Mouse (Mus musculus): ENCODE data around the gene Nr5a1. TPM values are rescaled to one million over a fixed set of nuclear protein-coding genes. Genes with fewer than 3 reads are reported as not detected.
A peak's percentile ranks its signal among the peaks of the same experiment; 100 is the strongest.

Gene Nr5a1
- total and polyA plus RNA-seq, 2 experiments from 2014 or later, result 0.45 to 1.3 TPM

DNA sequence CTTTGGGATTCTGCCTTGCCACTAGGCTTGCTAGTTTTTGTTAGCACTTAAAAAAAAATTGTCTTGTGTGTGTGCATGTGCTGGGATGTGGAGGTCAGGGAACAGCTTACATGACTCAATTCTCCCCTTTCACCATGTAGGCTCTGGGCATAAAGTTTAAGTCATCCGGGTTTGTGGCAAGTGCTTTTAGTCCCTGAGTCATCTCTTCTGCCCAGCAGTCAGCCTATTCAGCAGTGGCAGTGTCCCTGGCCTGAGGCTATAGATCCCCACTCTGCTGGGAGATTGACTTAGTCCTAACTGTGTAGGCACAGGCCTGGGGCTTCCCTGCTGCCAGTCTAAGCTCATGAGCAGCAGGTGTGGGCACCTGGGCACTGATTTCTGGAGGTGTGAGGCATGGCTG is 24.5 kb downstream of the Nr5a1 start:
- Histone ChIP-seq H3K27ac (ENCODE audit: low read depth, low read length) (no peak overlapping the region), H3K4me1 (ENCODE audit: insufficient read depth) (0 out of 2 replicates have a peak, but pooled peaks cover 5% of the 10 kb centered on the region), H3K9ac (no peak overlapping the region), H3K27me3 (ENCODE audit: insufficient read depth, low read length) (peaks cover 5% of the 10 kb centered on the region; the same call in 1 of the 2 replicates), H3K4me2 (ENCODE audit: low read depth) (no peak overlapping the region), H3K36me3 (ENCODE audit: insufficient read depth) (no peaks in the 10 kb centered on the region), H3K9me3 (ENCODE audit: low read length) (no peaks in the 10 kb centered on the region), H3K4me3 (ENCODE audit: low read depth, low read length) (no peak overlapping the region)
- TF ChIP-seq CTCF (IDR thresholded peaks at IDR 0.05; ENCODE audit: low read depth), result no peak
- no peak for ATAC-seq
- 54% methylated on average over 1 of the region's 1 CpGs for WGBS
- no peak for DNase-seq

DNA sequence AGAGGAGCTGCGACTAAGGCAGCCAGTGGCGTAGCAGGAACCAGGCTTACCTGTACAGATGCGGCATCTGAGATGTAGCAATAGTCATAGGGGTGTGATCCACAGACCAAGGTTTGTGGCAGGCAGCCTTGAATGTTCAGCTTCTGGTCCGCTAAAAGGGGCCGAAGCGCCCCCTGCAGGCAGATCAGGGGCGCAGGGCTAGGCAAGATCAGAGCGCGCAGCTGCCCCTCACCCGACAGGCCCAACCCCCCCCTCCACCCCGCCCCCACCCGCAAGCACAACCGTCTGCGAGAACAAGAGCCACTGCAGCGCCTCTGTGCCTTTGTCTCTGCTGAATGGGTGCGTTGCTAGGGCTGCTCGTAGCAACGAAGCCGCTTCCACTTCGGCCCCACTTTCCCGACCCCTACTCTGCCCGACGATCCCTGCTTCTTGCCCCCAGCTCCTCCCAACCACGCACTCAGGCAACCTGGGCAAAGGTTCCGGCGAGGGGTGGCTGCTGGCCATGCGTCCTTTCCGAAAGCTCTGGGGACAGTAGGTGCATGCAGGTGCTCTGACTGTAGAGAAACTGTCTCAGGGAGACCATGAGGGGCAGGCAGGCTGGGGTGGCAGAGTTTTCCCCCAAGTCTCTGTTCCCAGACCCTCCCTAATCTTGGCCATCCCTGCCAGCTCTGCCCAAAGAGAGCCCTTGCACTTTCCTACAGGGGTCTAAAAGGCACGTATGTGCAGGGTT is 25.4 kb downstream of the Nr5a1 start:
- Histone ChIP-seq H3K9ac (peak overlapping the region; percentile 44), H3K4me2 (ENCODE audit: low read depth) (peak overlapping the region; percentile 49)
- WGBS, result 3% methylated on average over 25 of the region's 29 CpGs

DNA sequence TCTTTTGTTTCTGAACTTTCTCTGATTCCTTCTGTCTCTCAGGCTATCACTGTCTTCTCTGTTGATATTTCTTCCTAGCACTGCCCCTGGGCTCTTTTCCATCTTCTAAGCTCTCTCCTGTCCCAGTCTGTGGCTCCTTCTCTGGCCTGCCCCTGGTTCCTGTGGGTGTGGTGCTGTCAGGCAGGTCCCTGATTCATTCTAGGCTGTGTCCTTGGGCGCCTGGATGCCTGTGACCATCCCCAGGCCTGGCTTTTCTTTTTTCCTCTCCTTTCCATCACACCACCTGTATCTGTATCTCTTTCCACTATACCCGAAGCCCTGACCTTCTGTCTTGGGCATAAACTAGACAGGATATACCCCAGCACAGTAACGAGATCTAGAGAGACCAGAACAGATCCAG is 28.6 kb downstream of the Nr5a1 start:
- Histone ChIP-seq H3K36me3 (ENCODE audit: insufficient read depth) (no peaks in the 10 kb centered on the region), H3K27ac (ENCODE audit: low read depth, low read length) (no peak overlapping the region), H3K9ac (no peak overlapping the region), H3K27me3 (ENCODE audit: insufficient read depth, low read length) (no peaks in the 10 kb centered on the region), H3K4me2 (ENCODE audit: low read depth) (no peak overlapping the region), H3K4me1 (ENCODE audit: insufficient read depth) (0 out of 2 replicates have a peak, but pooled peaks cover 5% of the 10 kb centered on the region), H3K4me3 (ENCODE audit: low read depth, low read length) (no peak overlapping the region), H3K9me3 (ENCODE audit: low read length) (no peaks in the 10 kb centered on the region)
- no peak for DNase-seq
- WGBS, result 78% methylated on average over 3 of the region's 3 CpGs
- TF ChIP-seq CTCF (IDR thresholded peaks at IDR 0.05; ENCODE audit: low read depth), result no peak
- no peak for ATAC-seq

More for the DNA sequence above, 25.4 kb downstream of the Nr5a1 start:
- ATAC-seq (peak; percentile 93), DNase-seq (peak; percentile 85)
- Histone ChIP-seq H3K4me3 (ENCODE audit: low read depth, low read length) (peak overlapping the region; percentile 19), H3K4me1 (ENCODE audit: insufficient read depth) (0 out of 2 replicates have a peak, but pooled peaks cover 5% of the 10 kb centered on the region), H3K27me3 (ENCODE audit: insufficient read depth, low read length) (no peaks in the 10 kb centered on the region), H3K36me3 (ENCODE audit: insufficient read depth) (no peaks in the 10 kb centered on the region), H3K27ac (ENCODE audit: low read depth, low read length) (no peak overlapping the region; the same call in 1 of the 2 replicates), H3K9me3 (ENCODE audit: low read length) (no peaks in the 10 kb centered on the region)
- TF ChIP-seq CTCF (IDR thresholded peaks at IDR 0.05; ENCODE audit: low read depth), result peak; percentile 71

DNA sequence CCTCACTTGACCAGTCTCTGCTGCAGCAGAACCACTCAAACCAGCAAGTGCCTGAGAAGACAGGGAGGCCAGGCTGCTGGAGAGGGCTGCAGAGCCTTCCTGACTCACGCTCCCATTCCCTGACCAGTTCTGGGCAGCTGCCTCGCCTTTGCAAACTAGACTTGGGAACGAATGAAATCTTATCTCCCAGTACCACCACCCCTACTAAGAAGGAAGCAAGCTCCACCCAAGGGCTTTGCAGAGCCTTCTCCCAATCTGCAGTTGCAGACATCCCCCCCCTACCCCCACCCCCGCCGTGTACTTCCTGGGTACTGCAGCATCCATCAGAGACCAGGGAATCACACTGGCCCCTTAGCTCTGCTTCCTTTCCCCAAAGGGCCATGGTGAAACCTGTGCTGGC is 31.3 kb downstream of the Nr5a1 start:
- H3K4me3 ChIP-seq (ENCODE audit: low read depth, low read length), result no peak overlapping the region
- 0 out of 2 replicates have a peak, but pooled peaks cover 2% of the 10 kb centered on the region for H3K4me1 ChIP-seq (ENCODE audit: insufficient read depth)

DNA sequence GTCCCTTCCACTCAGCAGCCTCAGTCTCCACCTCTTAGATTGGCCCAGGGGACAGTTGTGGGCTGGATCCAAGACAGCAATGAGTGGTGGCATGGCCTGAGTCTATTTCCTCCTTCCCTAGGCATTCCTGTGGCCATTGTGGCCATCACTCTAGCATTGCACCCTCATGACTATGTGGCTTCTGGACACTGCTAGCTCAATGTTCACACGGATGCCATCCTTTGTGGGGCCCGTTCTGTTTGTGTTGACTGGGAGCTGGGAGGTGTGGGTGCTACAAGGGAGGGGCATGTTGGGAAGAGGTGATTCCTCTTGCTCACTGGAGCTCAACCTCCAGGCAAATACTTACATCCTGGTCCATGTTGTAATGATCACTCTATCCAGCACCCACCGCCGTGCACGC is 32.1 kb downstream of the Nr5a1 start:
- Histone ChIP-seq H3K9me3 (ENCODE audit: low read length) (no peaks in the 10 kb centered on the region), H3K4me1 (ENCODE audit: insufficient read depth) (no peaks in the 10 kb centered on the region), H3K4me3 (ENCODE audit: low read depth, low read length) (no peak overlapping the region), H3K27me3 (ENCODE audit: insufficient read depth, low read length) (no peaks in the 10 kb centered on the region), H3K27ac (ENCODE audit: low read depth, low read length) (no peak overlapping the region), H3K9ac (no peak overlapping the region), H3K4me2 (ENCODE audit: low read depth) (no peak overlapping the region), H3K36me3 (ENCODE audit: insufficient read depth) (no peaks in the 10 kb centered on the region)
- no peak for DNase-seq
- WGBS, result 96% methylated on average over 5 of the region's 5 CpGs
- no peak for TF ChIP-seq CTCF (IDR thresholded peaks at IDR 0.05; ENCODE audit: low read depth)
- no peak for ATAC-seq

More for the DNA sequence above, 31.3 kb downstream of the Nr5a1 start:
- WGBS, result 87% methylated on average over 5 of the region's 5 CpGs
- TF ChIP-seq CTCF (IDR thresholded peaks at IDR 0.05; ENCODE audit: low read depth), result no peak
- Histone ChIP-seq H3K27me3 (ENCODE audit: insufficient read depth, low read length) (no peaks in the 10 kb centered on the region), H3K27ac (ENCODE audit: low read depth, low read length) (no peak overlapping the region), H3K36me3 (ENCODE audit: insufficient read depth) (no peaks in the 10 kb centered on the region), H3K9me3 (ENCODE audit: low read length) (no peaks in the 10 kb centered on the region), H3K9ac (no peak overlapping the region), H3K4me2 (ENCODE audit: low read depth) (no peak overlapping the region)
- no peak for DNase-seq
- ATAC-seq, result no peak

DNA sequence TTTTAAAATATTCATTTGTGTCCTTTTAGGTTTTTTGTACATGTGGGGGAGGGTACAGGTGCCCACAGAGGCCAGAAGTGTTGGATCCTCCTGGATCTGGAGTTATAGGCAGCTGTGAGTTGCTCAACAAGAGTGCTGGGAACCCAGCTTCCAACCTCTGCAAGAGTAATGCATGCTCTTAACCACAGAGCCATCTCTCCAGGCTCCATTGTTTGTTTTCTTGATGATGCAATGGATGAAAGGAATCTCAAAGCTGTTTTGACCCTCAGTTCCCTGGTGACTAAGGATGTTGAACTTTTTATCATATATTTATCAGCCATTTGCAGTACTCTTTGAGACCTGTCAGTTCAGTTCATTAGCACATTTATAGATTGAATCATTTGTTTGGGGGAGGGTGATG is 35.4 kb downstream of the Nr5a1 start:
- no peak for ATAC-seq
- Histone ChIP-seq H3K9me3 (ENCODE audit: low read length) (no peaks in the 10 kb centered on the region), H3K4me1 (ENCODE audit: insufficient read depth) (no peaks in the 10 kb centered on the region), H3K4me2 (ENCODE audit: low read depth) (no peak overlapping the region), H3K27ac (ENCODE audit: low read depth, low read length) (no peak overlapping the region), H3K4me3 (ENCODE audit: low read depth, low read length) (no peak overlapping the region), H3K36me3 (ENCODE audit: insufficient read depth) (no peaks in the 10 kb centered on the region), H3K27me3 (ENCODE audit: insufficient read depth, low read length) (no peaks in the 10 kb centered on the region), H3K9ac (no peak overlapping the region)
- no peak for TF ChIP-seq CTCF (IDR thresholded peaks at IDR 0.05; ENCODE audit: low read depth)
- DNase-seq, result no peak

DNA sequence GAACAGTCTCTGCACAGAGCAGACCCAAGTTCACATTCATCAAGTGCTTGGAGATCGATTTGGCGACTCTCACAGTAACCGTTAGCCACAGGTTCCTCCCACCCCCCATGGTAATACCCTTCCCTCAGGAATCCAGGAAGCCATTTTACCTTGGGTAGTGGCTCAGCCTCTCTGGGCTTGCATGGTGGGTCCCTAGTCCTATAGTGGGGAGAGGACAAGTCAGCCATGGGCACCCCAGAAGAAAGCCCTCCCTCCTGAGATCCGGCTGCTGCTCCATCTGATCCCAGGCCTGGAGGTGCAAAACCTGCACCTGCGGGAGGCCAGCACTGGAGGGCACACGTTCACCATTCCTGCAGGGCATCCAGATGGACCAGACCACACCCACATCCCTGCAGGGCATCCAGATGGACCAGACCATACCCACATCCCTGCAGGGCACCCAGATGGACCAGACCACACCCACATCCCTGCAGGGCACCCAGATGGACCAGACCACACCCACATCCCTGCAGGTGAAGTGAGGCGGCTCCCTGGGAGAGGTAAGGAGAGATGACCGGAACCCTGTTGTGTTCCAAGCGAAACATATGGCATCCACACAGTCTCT is 38.9 kb downstream of the Nr5a1 start:
- DNase-seq (no peak), ATAC-seq (no peak)
- H3K4me1 ChIP-seq (ENCODE audit: insufficient read depth), result no peaks in the 10 kb centered on the region
- H3K36me3 ChIP-seq (ENCODE audit: insufficient read depth), result no peaks in the 10 kb centered on the region
- H3K4me3 ChIP-seq (ENCODE audit: low read depth, low read length), result no peak overlapping the region
- TF ChIP-seq CTCF (IDR thresholded peaks at IDR 0.05; ENCODE audit: low read depth), result peak; percentile 44
- no peaks in the 10 kb centered on the region for H3K27me3 ChIP-seq (ENCODE audit: insufficient read depth, low read length)
- no peak overlapping the region for H3K27ac ChIP-seq (ENCODE audit: low read depth, low read length)
- H3K4me2 ChIP-seq (ENCODE audit: low read depth), result no peak overlapping the region
- no peak overlapping the region for H3K9ac ChIP-seq
- H3K9me3 ChIP-seq (ENCODE audit: low read length), result no peaks in the 10 kb centered on the region
- WGBS, result 59% methylated on average over 9 of the region's 9 CpGs

Data from forebrain, postnatal 0 days (tissue).